In the genomic region with DNA sequence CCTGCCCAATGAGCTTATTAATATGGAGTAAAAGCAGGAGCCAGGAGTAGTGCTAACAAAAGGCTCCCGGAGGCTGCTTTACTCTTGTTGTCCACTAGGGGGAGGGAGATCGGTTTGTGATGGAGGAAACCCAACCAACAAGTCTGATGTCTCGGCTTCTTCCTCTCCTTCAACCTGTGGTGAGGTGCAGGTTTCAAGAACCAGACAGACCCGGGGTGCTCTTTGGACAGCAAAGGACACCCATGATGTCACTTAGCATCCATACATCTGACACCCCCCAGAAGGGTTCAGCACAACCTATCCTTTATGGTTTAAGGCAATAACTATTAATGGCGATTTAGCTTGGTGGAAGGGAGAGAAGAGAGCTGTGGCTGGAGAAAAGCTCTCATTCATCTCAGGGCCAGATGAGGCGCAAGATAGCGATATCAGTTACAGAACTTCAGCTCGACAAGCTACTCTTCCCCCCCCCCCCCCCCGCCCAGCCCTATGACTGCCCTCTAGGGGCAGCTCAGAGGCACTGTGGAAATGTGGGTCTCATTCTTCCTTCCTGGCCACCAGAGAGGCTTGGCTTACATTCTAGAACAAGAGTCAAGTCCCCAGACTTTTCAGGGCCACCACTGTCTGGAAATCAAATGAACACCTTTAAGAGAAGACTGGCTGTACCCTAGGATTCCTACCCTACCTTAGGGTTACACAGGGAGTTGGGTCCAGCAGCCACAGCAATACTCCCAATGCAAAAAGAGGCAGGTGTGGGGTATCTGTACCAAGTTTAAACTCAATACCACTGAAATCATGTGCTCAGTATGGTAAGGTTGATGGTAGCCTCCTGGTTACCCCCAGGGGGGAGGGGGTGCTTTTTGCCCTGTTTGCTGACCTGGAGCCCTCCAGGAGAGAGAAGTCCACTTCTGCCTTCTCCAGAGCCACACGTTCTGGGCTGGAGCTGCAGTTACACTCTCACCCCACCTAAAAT, we compare ENCODE assay signal across 8 mouse cellular contexts. TPM values are rescaled to one million over a fixed set of nuclear protein-coding genes. Genes with fewer than 3 reads are reported as not detected.
DNase-seq lines count a peak whose midpoint lies in the region; ATAC-seq lines count a peak whose summit lies in the region.

No protein-coding gene starts in this region.

- WGBS in embryonic facial prominence, embryonic 13.5 days, result 23% methylated on average over 9 of the region's 10 CpGs
- WGBS in hindbrain, embryonic 10.5 days, result 25% methylated on average over 10 of the region's 10 CpGs
- 18% methylated on average over 9 of the region's 10 CpGs for WGBS in liver, embryonic 11.5 days

- DNase-seq in kidney, adult 18-20 months, result peak; percentile 35
- DNase-seq in kidney, adult 11 months, result no peak
- peak; percentile 62 for DNase-seq in Muller cell, postnatal 12 days (ENCODE audit: inconsistent ontology term)
- peak; percentile 68 for DNase-seq in hindbrain, embryonic 10.5 days (ENCODE audit: low spot score)
- DNase-seq in liver, embryonic 11.5 days (ENCODE audit: low spot score), result no peak
- DNase-seq in urinary bladder, adult 2 months (ENCODE audit: low spot score), result no peak

- no peaks in the 10 kb centered on the region for H3K9me3 ChIP-seq in embryonic facial prominence, embryonic 13.5 days
- no peaks in the 10 kb centered on the region for H3K9me3 ChIP-seq in hindbrain, embryonic 10.5 days
- no peaks in the 10 kb centered on the region for H3K9me3 ChIP-seq in liver, embryonic 11.5 days (ENCODE audit: control insufficient read depth, low read length)

- peak overlapping the region; percentile 28; the same call in 1 of the 2 replicates for H3K27ac ChIP-seq in embryonic facial prominence, embryonic 13.5 days
- H3K27ac ChIP-seq in hindbrain, embryonic 10.5 days, result peak overlapping the region; percentile 13; the same call in 1 of the 2 replicates
- H3K27ac ChIP-seq in liver, embryonic 11.5 days (ENCODE audit: low read depth, low read length), result no peak overlapping the region

- H3K4me3 ChIP-seq in embryonic facial prominence, embryonic 13.5 days, result no peak overlapping the region
- no peak overlapping the region for H3K4me3 ChIP-seq in hindbrain, embryonic 10.5 days
- no peak overlapping the region for H3K4me3 ChIP-seq in liver, embryonic 11.5 days (ENCODE audit: low read depth, low read length)

- no peak overlapping the region for H3K9ac ChIP-seq in embryonic facial prominence, embryonic 13.5 days
- H3K9ac ChIP-seq in liver, embryonic 11.5 days (ENCODE audit: low read depth, low read length), result no peak overlapping the region

- no peaks in the 10 kb centered on the region for H3K27me3 ChIP-seq in embryonic facial prominence, embryonic 13.5 days
- no peaks in the 10 kb centered on the region for H3K27me3 ChIP-seq in hindbrain, embryonic 10.5 days (ENCODE audit: insufficient read depth, poor library complexity, severe bottlenecking)
- H3K27me3 ChIP-seq in liver, embryonic 11.5 days (replicated peaks; ENCODE audit: control insufficient read depth, insufficient read depth, low read length), result no peaks in the 10 kb centered on the region

- H3K4me1 ChIP-seq in embryonic facial prominence, embryonic 13.5 days, result peaks cover 38% of the 10 kb centered on the region
- peaks cover 52% of the 10 kb centered on the region for H3K4me1 ChIP-seq in hindbrain, embryonic 10.5 days (replicated peaks)
- peaks cover 25% of the 10 kb centered on the region for H3K4me1 ChIP-seq in liver, embryonic 11.5 days (replicated peaks; ENCODE audit: control insufficient read depth, insufficient read depth, low read length)

- no peak for ATAC-seq in embryonic facial prominence, embryonic 13.5 days (ENCODE audit: insufficient number of reproducible peaks, insufficient read depth, low FRiP score, low TSS enrichment, low read depth)
- peak; percentile 50; the same call in 1 of the 2 replicates for ATAC-seq in liver, embryonic 11.5 days (replicated peaks; ENCODE audit: low FRiP score)
- peak; percentile 40 for ATAC-seq in monocyte, adult 5-6 weeks (replicated peaks; ENCODE audit: insufficient number of reproducible peaks, low FRiP score, low TSS enrichment, poor library complexity, severe bottlenecking)

- H3K36me3 ChIP-seq in embryonic facial prominence, embryonic 13.5 days, result peaks cover 84% of the 10 kb centered on the region
- H3K36me3 ChIP-seq in hindbrain, embryonic 10.5 days, result peaks cover 98% of the 10 kb centered on the region
- H3K36me3 ChIP-seq in liver, embryonic 11.5 days (ENCODE audit: control insufficient read depth, insufficient read depth, low read length), result peaks cover 13% of the 10 kb centered on the region; the same call in 1 of the 2 replicates

- peak overlapping the region; percentile 31; the same call in 1 of the 2 replicates for H3K4me2 ChIP-seq in embryonic facial prominence, embryonic 13.5 days
- peak overlapping the region; percentile 55 for H3K4me2 ChIP-seq in liver, embryonic 11.5 days

RNA-seq across cellular contexts. Expression of a gene that starts 9.6 kb away (rescaled TPM):
- polyA plus RNA-seq in embryonic facial prominence, embryonic 13.5 days (2015; fragmentation: Nextera tagmentation; extraction: Ambion mirVana), result 1,075 and 1,213 TPM in 2 replicates
- 865 and 1,523 TPM in 2 replicates for polyA plus RNA-seq in hindbrain, embryonic 10.5 days (2016; fragmentation: Nextera tagmentation; extraction: Ambion mirVana)
- 273 and 275 TPM in 2 replicates for polyA plus RNA-seq in liver, embryonic 11.5 days (2014; fragmentation: Nextera tagmentation; extraction: Ambion mirVana)
- total RNA-seq in monocyte, adult 5-6 weeks (2017), result 30.4 to 97.0 TPM (median 61.4 TPM) in 3 replicates
- polyA plus RNA-seq in urinary bladder, adult 2 months (2012; rRNA removed), result 49.3 and 62.8 TPM in 2 replicates

RNA-seq across cellular contexts. Expression of a gene that starts 33.1 kb away (rescaled TPM):
- 2.1 and 4.3 TPM in 2 replicates for polyA plus RNA-seq in embryonic facial prominence, embryonic 13.5 days (2015; fragmentation: Nextera tagmentation; extraction: Ambion mirVana)
- polyA plus RNA-seq in hindbrain, embryonic 10.5 days (2016; fragmentation: Nextera tagmentation; extraction: Ambion mirVana), result 6.9 and 7.4 TPM in 2 replicates
- 2.2 and 2.5 TPM in 2 replicates for polyA plus RNA-seq in liver, embryonic 11.5 days (2014; fragmentation: Nextera tagmentation; extraction: Ambion mirVana)
- 3.1 to 8.6 TPM (median 4.5 TPM) in 3 replicates for total RNA-seq in monocyte, adult 5-6 weeks (2017)
- 6.0 and 7.3 TPM in 2 replicates for polyA plus RNA-seq in urinary bladder, adult 2 months (2012; rRNA removed)

Comparison
In these comparisons a context has a peak if more than half of its experiments do, and no peak if none do; other contexts are left out.
1. DNase-seq: peak in kidney, adult 18-20 months (single experiment), Muller cell, postnatal 12 days (single experiment) and hindbrain, embryonic 10.5 days (single experiment); none in kidney, adult 11 months (single experiment), liver, embryonic 11.5 days (single experiment) and urinary bladder, adult 2 months (single experiment).